Mouse (Mus musculus) thymus, adult 2 months (tissue): ENCODE data around the gene Lgals4.

Experiments used
- CTCF ChIP-seq: fragments of 200-500 bp; IDR thresholded peaks from 2 replicates; pipeline ENCODE4 v1.5.1; 2012; ENCODE audit warnings: mild to moderate bottlenecking, control low read depth, low read length, moderate library complexity, borderline replicate concordance; ENCODE audit not compliant: control insufficient read depth, poor library complexity, insufficient read depth; ENCODE audit errors: extremely low read depth
- POLR2A ChIP-seq: fragments of 200-500 bp; IDR thresholded peaks from 2 replicates; pipeline ENCODE4 v1.6.1; 2012; ENCODE audit warnings: mild to moderate bottlenecking, low read length, control low read depth, moderate library complexity; ENCODE audit not compliant: control insufficient read depth, poor library complexity, insufficient read depth; ENCODE audit errors: extremely low read depth

- no peak for TF ChIP-seq CTCF
- TF ChIP-seq POLR2A, result no peak
Measured at GRCm38 (mm10) chr7:28849700-28850236, 16.1 kb downstream of the Lgals4 start.
